Mouse (Mus musculus) limb, embryonic 13.5 days (tissue): Measurements from ENCODE around the gene Ppfibp1. TPM values are rescaled to one million over a fixed set of nuclear protein-coding genes. Genes with fewer than 3 reads are reported as not detected.
"Not testable (repeated sequence)": the region's sequence is repeated elsewhere in the genome, so short reads cannot be mapped to it uniquely, and the experiment has no call there.

Source experiments
- ATAC-seq: fragments of 200-750 bp; cut with Nextera tagmentation; 2 replicates; pipeline ENCODE4 v1.8.0; 2017; ENCODE audit warnings: low read depth, moderate number of reproducible peaks, moderate TSS enrichment; ENCODE audit not compliant: low FRiP score
- H3K27ac ChIP-seq: fragments of 300-500 bp; sonication (generic); 2 replicates; pipeline ENCODE4 v1.5.1; 2015; ENCODE audit warnings: inconsistent platforms, mild to moderate bottlenecking, moderate library complexity
- H3K27me3 ChIP-seq: fragments of 300-500 bp; sonication (generic); 2 replicates; pipeline ENCODE4 v1.6.1; 2015; ENCODE audit warnings: mild to moderate bottlenecking, inconsistent platforms
- H3K36me3 ChIP-seq: fragments of 300-500 bp; sonication (generic); 2 replicates; pipeline ENCODE4 v1.6.1; 2015; ENCODE audit warnings: inconsistent platforms, mild to moderate bottlenecking, moderate library complexity
- H3K4me1 ChIP-seq: fragments of 300-500 bp; sonication (generic); 2 replicates; pipeline ENCODE4 v1.6.1; 2015; ENCODE audit warnings: inconsistent platforms
- H3K4me2 ChIP-seq: fragments of 300-500 bp; sonication (generic); replicated peaks from 2 replicates; pipeline ENCODE4 v1.6.1; 2015; ENCODE audit warnings: inconsistent platforms, mild to moderate bottlenecking, moderate library complexity
- H3K4me3 ChIP-seq: fragments of 300-500 bp; sonication (generic); 2 replicates; pipeline ENCODE4 v1.5.1; 2015; ENCODE audit warnings: moderate library complexity, mild to moderate bottlenecking, inconsistent platforms
- H3K9ac ChIP-seq: fragments of 300-500 bp; sonication (generic); 2 replicates; pipeline ENCODE4 v1.6.1; 2015; ENCODE audit warnings: mild to moderate bottlenecking, inconsistent platforms
- H3K9me3 ChIP-seq: fragments of 300-500 bp; sonication (generic); 2 replicates; pipeline ENCODE4 v1.6.1; 2016; ENCODE audit warnings: inconsistent platforms
- WGBS: fragments of 180-500 bp; shearing (Covaris S2); methylation state at CpG from one replicate; pipeline ENCODE4 v1.1.7; 2015; 5-methylcytosine and 5-hydroxymethylcytosine counted together
- polyA plus RNA-seq: library from polyadenylated mRNA; unstranded; fragments of >200 nt; fragmentation: Nextera tagmentation; extraction: Ambion mirVana; gene quantifications from 2 replicates; pipeline ENCODE4 v1.2.1, GENCODE M21; 2015

Gene Ppfibp1
- polyA plus RNA-seq, 1 experiment from 2014 or later = 68.5 TPM

DNA sequence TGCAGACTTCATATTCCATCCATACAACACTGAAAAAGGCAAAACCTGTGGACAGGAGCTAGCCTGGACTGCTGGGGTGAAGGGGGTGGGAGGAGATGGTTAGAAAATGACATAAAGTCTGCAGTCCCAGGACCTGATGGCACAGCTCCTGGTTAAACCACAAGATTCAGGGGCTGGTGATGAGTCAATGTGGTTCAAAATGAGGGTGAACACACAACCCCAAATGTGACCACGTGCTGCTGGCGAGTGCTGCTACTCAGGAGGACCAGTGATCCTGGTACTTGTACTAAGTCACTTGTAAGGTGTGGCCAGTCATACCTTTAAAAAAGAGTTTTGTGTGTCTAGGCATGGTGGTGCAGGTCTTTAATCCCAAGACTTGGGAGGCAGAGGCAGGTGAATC, 25.1 kb upstream of the Ppfibp1 start:
- Histone ChIP-seq H3K27me3 (no peaks in the 10 kb centered on the region), H3K4me2 (no peak overlapping the region)
- 91% methylated on average over 2 of the region's 2 CpGs for WGBS

DNA sequence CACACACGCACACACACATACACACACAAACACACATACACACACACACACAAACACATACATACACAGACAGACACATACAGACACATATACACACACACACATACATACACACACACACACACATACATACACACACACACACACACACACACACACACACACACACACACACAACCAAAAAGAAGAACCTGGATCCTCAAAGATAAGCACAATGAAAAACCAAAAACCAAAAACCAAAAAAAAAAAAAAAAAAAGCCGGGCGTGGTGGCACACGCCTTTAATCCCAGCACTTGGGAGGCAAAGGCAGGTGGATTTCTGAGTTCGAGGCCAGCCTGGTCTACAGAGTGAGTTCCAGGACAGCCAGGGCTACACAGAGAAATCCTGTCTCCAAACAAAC, 23.9 kb upstream of the Ppfibp1 start:
- not testable (repeated sequence) for H3K9me3 ChIP-seq, H3K27ac ChIP-seq, H3K4me1 ChIP-seq, H3K9ac ChIP-seq, H3K36me3 ChIP-seq, H3K4me3 ChIP-seq, ATAC-seq, H3K27me3 ChIP-seq, H3K4me2 ChIP-seq
- WGBS = 89% methylated on average over 4 of the region's 5 CpGs

More for the DNA sequence above, 25.1 kb upstream of the Ppfibp1 start:
- no peak overlapping the region for H3K27ac ChIP-seq
- no peak overlapping the region for H3K4me3 ChIP-seq
- H3K9ac ChIP-seq = no peak overlapping the region
- H3K36me3 ChIP-seq = no peaks in the 10 kb centered on the region
- no peaks in the 10 kb centered on the region for H3K4me1 ChIP-seq
- no peak for ATAC-seq
- no peaks in the 10 kb centered on the region for H3K9me3 ChIP-seq

DNA sequence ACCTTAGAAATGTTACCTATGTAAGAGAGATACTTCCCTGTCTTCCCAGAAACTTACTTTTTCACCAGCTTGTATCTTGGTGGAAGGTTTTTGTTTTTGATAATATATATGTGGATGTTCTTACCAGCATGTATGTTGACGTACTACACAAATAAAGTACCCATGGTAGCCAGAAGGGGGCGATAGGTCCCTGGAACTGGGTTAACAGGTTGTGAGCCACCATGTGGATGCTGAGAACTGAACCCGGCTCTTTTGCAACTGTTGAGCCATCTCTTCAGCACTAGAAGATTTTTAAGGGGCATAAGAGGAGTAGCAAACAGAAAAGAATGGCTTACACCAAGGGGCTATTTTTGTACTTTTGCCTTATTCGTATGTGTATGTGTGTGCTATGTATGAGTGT, 22.6 kb upstream of the Ppfibp1 start:
- H3K36me3 ChIP-seq = no peaks in the 10 kb centered on the region
- no peaks in the 10 kb centered on the region for H3K4me1 ChIP-seq
- no peak overlapping the region for H3K4me2 ChIP-seq
- H3K27me3 ChIP-seq = no peaks in the 10 kb centered on the region
- H3K4me3 ChIP-seq = no peak overlapping the region
- WGBS = 80% methylated on average over 4 of the region's 4 CpGs
- H3K27ac ChIP-seq = no peak overlapping the region
- no peak overlapping the region for H3K9ac ChIP-seq
- H3K9me3 ChIP-seq = no peaks in the 10 kb centered on the region
- ATAC-seq = no peak

DNA sequence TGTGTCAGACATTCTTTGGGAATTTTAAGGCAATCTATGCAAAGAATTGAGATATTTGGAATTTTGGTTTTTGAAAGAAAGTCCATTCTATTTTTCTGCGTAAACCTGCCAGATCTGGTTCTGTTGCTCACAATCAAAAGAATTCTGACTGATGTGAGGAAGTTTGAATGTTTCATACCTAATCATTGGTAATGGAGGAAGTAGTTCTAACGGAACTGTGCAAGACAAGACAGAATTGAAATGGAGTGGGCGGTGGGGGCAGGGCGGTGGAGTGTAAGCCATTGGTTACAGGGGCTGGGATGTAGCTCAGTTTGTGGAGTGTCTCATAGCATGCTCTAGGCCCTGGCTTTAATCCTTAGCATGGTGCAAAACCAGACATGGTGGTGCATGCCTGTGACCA, 16.3 kb upstream of the Ppfibp1 start:
- no peak for ATAC-seq
- H3K9ac ChIP-seq = no peak overlapping the region
- peaks cover 4% of the 10 kb centered on the region; the same call in 1 of the 2 replicates for H3K9me3 ChIP-seq
- WGBS = 91% methylated on average over 4 of the region's 4 CpGs
- no peaks in the 10 kb centered on the region for H3K36me3 ChIP-seq
- H3K4me1 ChIP-seq = no peaks in the 10 kb centered on the region
- no peak overlapping the region for H3K4me2 ChIP-seq
- H3K4me3 ChIP-seq = no peak overlapping the region
- no peaks in the 10 kb centered on the region for H3K27me3 ChIP-seq
- no peak overlapping the region for H3K27ac ChIP-seq

DNA sequence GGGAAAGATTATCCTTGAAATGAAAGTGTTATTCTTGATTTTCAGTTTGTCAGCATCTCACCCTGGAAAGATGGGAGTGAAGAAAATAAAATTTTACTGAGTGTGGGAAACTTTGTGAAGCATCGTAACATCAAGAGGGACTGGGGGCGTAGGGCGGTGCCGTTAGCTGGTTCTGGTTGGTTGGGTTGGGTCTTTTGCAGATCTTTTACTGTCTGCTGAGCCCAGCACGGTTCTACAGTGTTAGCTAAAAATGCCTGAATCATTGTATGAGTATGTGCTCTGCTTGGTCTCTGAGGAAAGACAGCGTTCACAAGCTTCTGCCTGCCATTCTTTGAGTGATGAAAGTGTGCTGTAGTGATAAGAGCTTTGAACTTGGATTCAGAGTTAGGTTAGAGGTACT, 13.9 kb upstream of the Ppfibp1 start:
- no peak overlapping the region for H3K4me2 ChIP-seq
- H3K9me3 ChIP-seq = peaks cover 9% of the 10 kb centered on the region; the same call in 1 of the 2 replicates
- H3K27me3 ChIP-seq = no peaks in the 10 kb centered on the region
- H3K9ac ChIP-seq = no peak overlapping the region
- ATAC-seq = no peak
- H3K4me3 ChIP-seq = no peak overlapping the region
- H3K4me1 ChIP-seq = peaks cover 5% of the 10 kb centered on the region
- 81% methylated on average over 6 of the region's 6 CpGs for WGBS
- H3K36me3 ChIP-seq = no peaks in the 10 kb centered on the region
- H3K27ac ChIP-seq = no peak overlapping the region

DNA sequence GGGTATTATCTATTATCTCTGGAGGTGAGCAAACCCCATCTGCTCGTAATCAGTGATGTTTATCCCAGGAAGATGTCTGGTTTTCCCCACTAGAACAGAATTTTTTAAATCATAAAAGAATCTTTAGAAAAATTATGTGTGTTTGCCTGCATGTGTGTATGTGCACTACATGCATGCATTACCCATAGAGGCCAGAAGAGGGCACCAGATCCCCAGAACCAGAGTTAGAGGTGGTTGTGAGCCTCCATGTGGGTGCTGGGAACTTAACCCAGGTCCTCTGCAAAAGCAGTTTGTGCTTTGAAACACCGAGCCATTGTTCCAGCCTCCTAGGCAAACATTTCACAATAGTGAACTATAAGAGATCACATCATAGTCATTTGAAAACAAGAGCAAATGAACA, 11.5 kb upstream of the Ppfibp1 start:
- no peak overlapping the region for H3K9ac ChIP-seq
- H3K4me3 ChIP-seq = no peak overlapping the region
- no peak overlapping the region for H3K27ac ChIP-seq
- H3K9me3 ChIP-seq = peaks cover 9% of the 10 kb centered on the region; the same call in 1 of the 2 replicates
- no peak for ATAC-seq
- no peaks in the 10 kb centered on the region for H3K36me3 ChIP-seq
- H3K4me2 ChIP-seq = no peak overlapping the region
- peaks cover 5% of the 10 kb centered on the region for H3K4me1 ChIP-seq
- 88% methylated on average over 2 of the region's 2 CpGs for WGBS
- H3K27me3 ChIP-seq = no peaks in the 10 kb centered on the region

DNA sequence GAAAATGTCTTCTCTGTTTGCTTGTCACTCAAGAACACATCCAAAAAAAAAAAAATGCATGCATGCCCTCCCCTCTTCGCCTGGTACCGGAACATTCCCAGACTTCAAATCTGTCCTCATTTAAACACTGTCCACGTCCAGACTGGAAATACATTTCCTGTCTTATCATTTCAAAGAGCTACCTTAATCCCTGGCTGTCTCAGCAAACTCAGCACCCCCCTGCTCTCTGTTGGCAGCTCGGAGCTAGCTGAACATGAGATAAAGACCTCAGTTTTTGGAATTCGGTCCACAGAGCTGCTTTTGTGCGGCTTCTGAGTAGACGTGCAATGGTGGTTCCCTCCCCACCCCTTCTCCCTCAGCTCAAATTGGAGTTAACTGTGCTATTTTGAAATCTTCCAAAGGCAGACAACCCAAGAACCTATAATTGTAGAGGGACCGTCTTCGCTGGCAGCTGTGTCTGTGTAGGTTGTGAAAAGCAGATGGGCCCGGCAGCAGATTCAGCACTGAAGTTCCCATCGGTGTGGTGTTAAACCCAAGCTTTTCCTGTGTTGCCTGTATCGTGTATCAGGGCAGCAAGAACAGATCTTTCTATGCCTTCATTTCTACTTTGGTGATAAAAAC, 10.8 kb upstream of the Ppfibp1 start:
- no peak overlapping the region; the same call in 1 of the 2 replicates for H3K27ac ChIP-seq

DNA sequence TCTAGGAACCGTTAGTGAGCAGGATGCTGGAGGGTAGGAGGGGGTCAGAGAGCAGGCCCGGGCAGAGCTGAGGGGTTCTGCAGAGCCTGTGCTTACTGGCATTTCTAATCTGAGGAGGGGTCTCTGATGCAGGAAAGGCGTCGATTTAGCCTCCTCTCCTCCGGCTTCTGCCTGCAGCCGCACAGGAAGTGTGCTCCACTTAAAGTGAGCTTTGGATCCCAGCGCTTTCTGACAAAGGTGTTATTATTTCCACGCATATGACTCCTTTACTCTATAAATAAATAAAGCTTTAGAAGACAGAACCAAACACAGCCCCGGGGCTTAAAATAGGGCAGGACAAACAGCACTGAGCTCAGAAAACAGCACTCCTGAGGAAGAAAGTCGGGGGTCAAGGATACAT, 9.4 kb upstream of the Ppfibp1 start:
- no peaks in the 10 kb centered on the region for H3K36me3 ChIP-seq
- peaks cover 9% of the 10 kb centered on the region; the same call in 1 of the 2 replicates for H3K9me3 ChIP-seq
- ATAC-seq = no peak
- WGBS = 45% methylated on average over 10 of the region's 10 CpGs
- H3K9ac ChIP-seq = no peak overlapping the region
- peaks cover 5% of the 10 kb centered on the region for H3K4me1 ChIP-seq
- no peaks in the 10 kb centered on the region for H3K27me3 ChIP-seq
- no peak overlapping the region for H3K27ac ChIP-seq
- H3K4me3 ChIP-seq = no peak overlapping the region
- H3K4me2 ChIP-seq = no peak overlapping the region

More for the DNA sequence above, 10.8 kb upstream of the Ppfibp1 start:
- H3K4me1 ChIP-seq = peaks cover 5% of the 10 kb centered on the region
- no peaks in the 10 kb centered on the region for H3K36me3 ChIP-seq
- H3K4me2 ChIP-seq = no peak overlapping the region
- 88% methylated on average over 12 of the region's 12 CpGs for WGBS
- H3K27me3 ChIP-seq = no peaks in the 10 kb centered on the region
- H3K9me3 ChIP-seq = peaks cover 9% of the 10 kb centered on the region; the same call in 1 of the 2 replicates
- H3K4me3 ChIP-seq = no peak overlapping the region
- ATAC-seq = no peak
- H3K9ac ChIP-seq = no peak overlapping the region

DNA sequence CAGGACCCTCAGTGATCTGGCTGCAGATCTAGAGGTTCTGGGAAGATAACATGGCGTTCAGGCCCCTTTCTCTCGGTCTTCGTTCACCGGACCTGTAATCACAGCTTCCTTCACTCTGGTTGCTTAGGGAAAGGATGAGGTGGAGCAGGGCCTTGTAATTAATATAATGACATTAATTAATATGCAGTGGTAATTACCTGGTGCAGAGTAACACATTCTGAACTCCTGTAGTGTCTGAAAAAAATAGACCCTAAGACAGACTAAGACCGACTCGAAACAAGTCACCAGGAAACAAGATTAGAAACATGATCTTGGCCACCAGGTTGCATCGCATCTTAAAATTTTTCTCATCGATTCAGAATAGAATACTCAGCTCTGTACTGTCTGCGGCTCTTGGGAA, 8.4 kb upstream of the Ppfibp1 start:
- H3K27me3 ChIP-seq = no peaks in the 10 kb centered on the region
- 88% methylated on average over 9 of the region's 9 CpGs for WGBS
- peaks cover 9% of the 10 kb centered on the region; the same call in 1 of the 2 replicates for H3K9me3 ChIP-seq
- no peak overlapping the region for H3K4me2 ChIP-seq
- H3K27ac ChIP-seq = no peak overlapping the region
- no peak overlapping the region for H3K9ac ChIP-seq
- no peak for ATAC-seq
- H3K36me3 ChIP-seq = no peaks in the 10 kb centered on the region
- peaks cover 6% of the 10 kb centered on the region for H3K4me1 ChIP-seq
- no peak overlapping the region for H3K4me3 ChIP-seq

DNA sequence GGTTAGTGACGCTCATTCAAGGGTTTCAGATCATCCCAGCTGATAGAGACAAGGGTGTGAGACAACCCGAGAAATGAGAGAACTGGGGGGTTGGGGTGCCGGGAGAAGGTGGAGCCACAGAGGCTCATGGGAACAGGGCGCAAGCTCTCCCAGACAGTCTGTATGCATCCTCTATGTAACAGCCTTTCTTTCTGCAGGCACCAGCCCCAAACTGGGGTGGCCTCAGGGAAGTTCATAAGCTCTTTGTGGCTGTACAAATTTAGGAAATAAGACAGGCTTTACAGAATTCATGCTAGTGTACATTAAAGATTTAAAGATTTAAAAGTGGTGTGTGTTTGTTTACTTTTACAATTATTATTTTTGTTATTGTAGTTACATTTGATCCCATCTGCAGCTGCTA, 8.0 kb upstream of the Ppfibp1 start:
- ATAC-seq = no peak
- Histone ChIP-seq H3K9me3 (peaks cover 9% of the 10 kb centered on the region; the same call in 1 of the 2 replicates), H3K27ac (no peak overlapping the region), H3K4me1 (peaks cover 9% of the 10 kb centered on the region), H3K9ac (no peak overlapping the region), H3K4me3 (no peak overlapping the region), H3K27me3 (no peaks in the 10 kb centered on the region), H3K4me2 (no peak overlapping the region), H3K36me3 (no peaks in the 10 kb centered on the region)
- WGBS = 72% methylated on average over 4 of the region's 4 CpGs

DNA sequence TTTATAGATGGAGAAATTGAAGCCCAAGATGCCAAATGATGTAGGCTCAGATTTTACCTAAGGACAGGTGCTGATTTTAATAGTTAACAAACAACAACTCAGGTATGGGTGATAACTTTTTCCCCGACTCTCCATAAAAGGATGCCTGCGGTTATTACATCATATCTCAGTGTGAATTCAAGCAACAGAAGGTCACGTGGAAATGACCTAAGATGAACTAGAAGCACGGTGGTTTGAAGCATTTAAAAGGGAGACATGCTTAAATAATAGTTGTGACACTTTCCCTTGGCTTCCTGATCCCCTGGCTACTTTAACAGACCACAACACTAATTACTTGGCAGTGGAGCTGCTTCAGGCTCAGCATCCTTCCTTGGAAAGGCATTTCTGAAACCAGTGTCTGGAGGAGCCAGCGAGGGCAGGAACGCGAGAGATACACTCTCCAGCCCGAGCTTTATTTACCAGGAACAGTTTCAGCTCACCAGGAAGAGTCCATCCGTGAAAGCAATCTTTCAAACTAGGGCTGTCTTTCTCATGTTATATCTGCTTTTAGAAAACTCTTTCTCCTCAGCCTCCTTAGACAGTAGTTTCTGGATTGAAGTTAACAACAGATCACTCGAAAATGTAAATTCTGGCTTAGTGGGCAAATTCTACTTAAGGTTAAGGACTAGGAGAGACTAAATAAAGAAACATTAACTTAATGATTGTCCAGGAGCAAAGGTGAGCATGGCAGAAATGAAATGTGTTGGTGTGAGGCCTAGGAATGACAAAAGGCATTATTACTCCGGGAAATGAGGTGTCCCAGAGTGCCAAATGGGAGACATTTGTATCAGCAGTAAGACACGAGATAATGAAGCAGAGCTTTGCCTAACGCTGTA, 6.2 kb upstream of the Ppfibp1 start:
- Histone ChIP-seq H3K4me3 (no peak overlapping the region), H3K4me1 (peaks cover 13% of the 10 kb centered on the region), H3K36me3 (no peaks in the 10 kb centered on the region), H3K9me3 (peaks cover 4% of the 10 kb centered on the region; the same call in 1 of the 2 replicates), H3K27me3 (no peaks in the 10 kb centered on the region), H3K9ac (no peak overlapping the region), H3K27ac (no peak overlapping the region), H3K4me2 (no peak overlapping the region)
- no peak for ATAC-seq
- 49% methylated on average over 13 of the region's 13 CpGs for WGBS

DNA sequence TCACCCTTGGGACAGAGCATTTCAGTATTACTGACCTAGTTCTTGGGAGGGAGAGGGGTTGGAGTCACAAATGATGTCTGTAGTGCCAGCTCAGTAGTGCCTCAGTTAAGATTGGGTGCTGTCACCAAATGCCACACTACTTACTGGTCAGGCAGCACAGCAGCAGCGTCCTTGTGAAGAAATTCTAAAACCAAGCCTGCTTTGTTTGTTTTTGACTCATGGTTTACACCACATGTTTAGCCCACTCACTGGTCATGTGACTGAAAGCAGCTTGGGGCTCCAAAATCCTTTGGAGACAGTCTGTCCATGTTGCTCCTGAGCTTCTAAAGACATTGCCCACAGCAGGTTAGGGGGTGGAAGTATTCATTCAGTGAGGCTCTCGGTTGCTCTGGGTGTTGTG, 4.9 kb upstream of the Ppfibp1 start:
- no peaks in the 10 kb centered on the region for H3K36me3 ChIP-seq
- H3K4me1 ChIP-seq = peaks cover 18% of the 10 kb centered on the region
- ATAC-seq = no peak

More for the DNA sequence above, 4.9 kb upstream of the Ppfibp1 start:
- H3K4me3 ChIP-seq = no peak overlapping the region
- 64% methylated on average over 2 of the region's 2 CpGs for WGBS
- no peak overlapping the region for H3K9ac ChIP-seq
- no peak overlapping the region for H3K4me2 ChIP-seq
- no peaks in the 10 kb centered on the region for H3K27me3 ChIP-seq
- no peak overlapping the region for H3K27ac ChIP-seq
- no peaks in the 10 kb centered on the region for H3K9me3 ChIP-seq
